Mouse (Mus musculus) cerebellum, postnatal 36 days (tissue): ENCODE measurements around the gene Klhl29.
"Not testable (repeated sequence)": the region's sequence is repeated elsewhere in the genome, so short reads cannot be mapped to it uniquely, and the experiment has no call there.

ENCODE experiments used
- DNase-seq, 2 experiments: peaks; one replicate each; pipeline ENCODE4 v3.0.0; 2021 to 2022; ENCODE audit warnings: mixed read lengths in 2 of 2

The Klhl29 gene

DNA sequence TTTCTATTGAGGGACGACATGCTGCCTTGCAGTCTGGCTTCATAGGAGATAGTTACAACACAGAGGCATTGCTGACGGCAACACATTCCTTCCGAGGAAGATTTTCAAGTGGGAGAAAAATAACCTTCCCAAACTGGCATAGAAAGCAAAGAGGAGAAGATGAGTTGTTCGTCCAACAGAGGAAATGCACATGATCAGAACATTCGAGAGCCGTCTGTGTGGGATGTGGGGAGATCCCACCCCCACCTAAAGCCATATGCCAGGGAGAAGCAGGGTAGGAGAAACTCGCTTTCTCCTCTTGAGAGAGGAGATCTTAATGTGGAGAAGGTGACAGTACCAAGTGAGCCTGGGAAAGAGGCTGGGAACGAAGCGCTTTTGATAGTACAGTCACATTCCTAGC is 22.1 kb downstream of the Klhl29 start:
- no peak for DNase-seq

DNA sequence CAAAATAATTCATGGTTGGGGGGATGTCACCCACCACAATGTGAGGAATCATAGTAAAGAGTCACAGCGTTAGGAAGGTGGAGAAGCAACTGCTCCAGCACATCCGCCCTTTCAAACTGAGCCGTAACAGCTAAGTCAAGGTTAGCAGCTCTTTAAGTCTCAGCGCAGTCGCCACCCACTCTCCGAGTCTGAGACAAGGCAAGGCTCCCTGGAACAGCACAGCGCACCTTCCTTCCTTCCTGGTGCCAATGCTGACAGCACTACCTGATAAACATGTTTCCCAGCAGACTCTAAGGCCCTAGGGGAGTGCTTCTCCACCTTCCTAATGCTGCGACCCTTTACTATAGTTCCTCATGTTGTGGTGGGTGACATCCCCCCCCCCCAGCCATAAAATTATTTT is 22.7 kb downstream of the Klhl29 start:
- no peak for DNase-seq

DNA sequence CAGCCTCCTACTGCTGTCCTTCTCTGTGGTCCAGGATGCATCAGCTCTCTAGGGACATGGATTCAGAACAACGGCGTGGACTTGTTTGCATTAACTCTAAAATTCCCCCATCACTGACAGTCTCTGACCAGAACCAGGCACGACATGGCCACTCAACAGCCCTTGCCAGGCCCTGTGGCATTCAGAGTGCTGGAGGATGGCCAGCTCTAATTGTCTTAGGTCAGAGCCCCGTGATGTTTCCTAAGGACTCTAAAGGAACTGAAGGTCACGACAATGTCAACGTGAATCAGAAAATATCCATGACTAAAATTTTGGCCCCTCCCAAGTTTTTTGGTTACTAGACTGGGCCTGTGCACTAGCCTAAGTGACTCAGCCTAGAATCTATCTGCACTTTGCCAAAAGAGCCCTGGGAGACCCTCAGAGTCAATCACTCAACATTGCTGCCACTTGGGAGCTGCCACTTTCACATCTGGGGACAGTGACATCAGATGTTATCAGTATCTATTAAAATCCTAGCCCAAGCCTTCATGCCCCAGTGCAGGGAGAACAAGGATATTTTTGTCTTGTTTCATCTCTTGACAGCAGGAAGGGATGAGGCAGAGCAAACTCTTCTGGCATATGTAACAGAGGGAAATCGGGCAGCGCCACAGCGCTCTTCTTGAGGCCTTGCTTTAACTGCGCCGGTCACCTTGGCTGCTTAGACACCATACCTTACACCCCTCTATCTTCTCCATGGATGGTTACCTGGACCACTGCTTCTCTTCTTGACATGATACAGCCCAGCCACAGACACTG is 24.8 kb downstream of the Klhl29 start:
- DNase-seq, result no peak

DNA sequence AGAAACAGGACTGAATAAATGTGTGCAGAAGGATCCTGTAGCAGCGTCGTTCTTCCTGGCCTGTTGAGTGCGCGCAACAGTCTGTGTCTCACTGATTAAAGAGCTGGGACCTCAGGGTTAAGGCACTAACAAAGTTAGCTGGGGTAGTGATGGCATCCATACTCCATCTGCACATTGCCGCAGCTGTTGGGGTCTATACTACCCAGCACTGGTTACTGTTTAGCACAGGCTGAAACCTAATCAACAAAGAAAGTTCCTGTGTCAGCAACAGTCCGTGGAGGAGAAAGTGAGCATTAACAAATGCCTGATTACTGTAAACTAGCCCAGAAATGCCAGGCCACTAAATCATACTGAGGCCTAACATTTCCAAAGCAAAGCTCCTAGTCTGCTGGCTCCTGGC is 30.4 kb downstream of the Klhl29 start:
- DNase-seq, result no peak

DNA sequence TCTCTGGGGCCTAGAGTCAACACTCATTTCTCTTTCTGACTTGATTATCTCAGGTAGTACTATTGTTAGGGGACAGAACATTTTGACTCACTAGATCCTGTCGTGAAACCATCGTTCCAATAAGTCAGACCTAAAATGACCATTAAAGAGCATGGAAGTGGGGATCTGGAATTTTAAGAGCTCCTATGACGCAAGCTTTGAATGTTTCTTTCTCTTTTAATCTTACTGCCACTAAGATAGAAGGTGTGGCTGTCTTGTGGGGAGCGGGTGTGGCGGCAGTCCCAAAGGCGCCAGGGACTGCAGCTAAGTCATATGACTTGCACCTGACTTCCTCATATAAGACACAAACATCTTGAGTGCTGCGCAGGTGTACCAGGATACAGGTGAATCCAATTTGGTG is 31.0 kb downstream of the Klhl29 start:
- DNase-seq, result not testable (repeated sequence)

DNA sequence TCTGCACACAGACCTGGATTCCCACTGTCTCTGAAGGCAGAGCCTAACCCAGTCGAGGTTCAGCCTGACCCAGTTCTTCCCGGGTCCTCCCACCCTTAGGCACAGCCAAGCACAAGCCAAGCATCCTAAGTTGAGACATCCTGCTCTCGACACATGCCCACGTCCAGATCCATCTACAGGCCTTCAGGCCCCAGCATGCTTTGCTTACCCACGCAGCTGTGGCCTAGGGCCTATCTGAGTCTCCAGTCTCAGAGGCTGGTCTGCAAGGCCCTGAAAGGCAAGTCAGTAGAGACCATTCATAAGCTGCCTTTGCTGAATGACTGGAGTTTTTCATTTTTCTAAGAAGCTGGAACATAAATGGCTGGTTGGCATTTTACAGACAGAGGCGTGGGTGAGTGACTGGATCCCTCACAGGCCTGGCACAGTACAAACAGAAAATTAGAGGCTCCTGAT is 35.3 kb downstream of the Klhl29 start:
- DNase-seq, result no peak

DNA sequence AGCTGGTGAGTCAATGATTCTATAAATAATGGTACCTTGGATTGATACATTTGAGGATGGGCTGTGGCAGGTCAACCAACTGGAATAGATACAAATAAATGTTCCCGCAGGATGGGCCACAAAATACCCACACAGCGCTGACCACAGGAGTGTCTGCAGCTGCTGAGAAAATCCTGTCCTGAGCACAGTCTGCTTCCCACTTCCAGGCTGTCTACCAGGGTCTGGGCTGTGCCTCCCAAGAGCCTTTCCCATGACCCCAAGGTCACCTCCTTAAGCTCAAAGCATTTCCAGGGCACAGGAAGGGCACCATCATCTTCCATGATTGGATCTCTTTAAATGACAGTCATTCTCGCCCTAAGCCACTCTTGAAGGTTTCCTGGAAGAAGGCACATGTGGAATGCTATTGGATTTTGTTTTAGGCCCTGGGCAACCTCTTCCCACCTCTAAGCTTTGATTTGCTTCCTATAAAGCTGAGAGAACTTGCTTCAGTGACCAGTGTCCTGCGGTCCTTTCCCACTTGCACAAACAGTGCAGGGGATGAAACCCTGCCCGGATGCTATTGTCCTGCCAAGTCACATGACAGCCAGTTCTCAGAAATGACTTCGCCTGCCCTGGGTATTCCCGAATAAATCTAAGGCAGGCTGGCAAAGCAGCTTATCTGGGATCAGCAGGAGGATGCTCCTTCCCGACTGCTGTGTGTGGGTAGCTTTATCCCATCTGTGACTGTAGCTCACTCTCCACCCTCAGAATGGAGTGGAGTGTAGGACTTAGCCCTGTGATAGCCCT is 38.4 kb downstream of the Klhl29 start:
- peak; percentile 37 to 41 for DNase-seq

DNA sequence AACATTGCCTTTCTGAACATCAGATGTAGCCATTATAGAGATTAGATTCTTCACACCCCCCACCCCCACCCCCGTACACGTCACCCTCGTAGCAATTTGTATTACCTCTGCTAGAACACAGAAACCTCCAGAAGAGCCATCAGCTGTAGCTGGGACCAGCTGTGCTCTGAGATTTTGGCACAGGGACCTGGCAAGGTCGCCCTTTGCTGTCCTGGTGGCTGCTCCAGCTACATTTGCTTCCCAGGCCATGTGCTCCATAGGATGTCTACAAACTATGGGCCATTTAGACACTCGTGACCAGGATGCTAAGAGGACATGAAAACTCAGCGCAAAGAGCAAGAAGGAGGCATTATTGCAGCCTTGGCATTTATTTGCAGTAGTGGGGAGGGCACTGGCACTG is 39.2 kb downstream of the Klhl29 start:
- DNase-seq, result no peak

DNA sequence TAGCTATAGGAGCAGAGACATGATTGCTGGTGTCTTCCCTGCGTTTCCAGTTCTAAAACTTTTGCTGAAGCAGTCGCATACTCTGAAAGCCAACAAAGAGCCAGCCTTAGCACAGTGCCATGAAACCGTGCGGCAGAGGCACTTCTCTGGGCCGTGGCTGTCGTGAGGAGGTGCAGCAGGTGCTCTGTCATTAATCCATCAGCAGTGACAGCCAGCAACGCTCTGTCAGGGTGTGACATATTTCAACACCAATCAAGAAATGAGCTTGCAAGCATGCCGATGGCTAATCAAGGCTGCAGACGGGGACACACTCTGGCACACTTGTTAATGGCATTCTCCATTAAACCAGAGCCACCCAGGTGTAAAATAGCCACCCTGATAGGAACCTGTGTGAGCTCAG is 40.5 kb downstream of the Klhl29 start:
- DNase-seq, result no peak

DNA sequence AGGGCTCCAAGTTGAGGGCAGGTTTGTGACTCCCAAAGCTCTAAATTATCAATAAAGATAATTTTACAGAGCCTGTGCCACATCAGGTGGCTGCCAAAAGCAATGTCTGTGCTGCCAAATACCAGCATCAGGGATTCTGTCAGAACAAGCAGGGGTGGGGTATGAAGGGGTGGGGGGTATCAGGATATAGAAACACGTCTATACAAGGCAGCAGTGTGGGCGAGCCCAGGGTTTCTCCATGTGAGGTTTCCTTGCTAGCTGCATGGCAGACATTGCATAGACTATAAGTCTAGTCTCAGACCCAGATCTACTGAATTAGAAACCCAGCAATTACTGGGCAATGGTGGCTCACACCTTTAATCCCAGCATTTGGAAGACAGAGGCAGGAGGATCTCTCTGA is 41.3 kb downstream of the Klhl29 start:
- no peak for DNase-seq

DNA sequence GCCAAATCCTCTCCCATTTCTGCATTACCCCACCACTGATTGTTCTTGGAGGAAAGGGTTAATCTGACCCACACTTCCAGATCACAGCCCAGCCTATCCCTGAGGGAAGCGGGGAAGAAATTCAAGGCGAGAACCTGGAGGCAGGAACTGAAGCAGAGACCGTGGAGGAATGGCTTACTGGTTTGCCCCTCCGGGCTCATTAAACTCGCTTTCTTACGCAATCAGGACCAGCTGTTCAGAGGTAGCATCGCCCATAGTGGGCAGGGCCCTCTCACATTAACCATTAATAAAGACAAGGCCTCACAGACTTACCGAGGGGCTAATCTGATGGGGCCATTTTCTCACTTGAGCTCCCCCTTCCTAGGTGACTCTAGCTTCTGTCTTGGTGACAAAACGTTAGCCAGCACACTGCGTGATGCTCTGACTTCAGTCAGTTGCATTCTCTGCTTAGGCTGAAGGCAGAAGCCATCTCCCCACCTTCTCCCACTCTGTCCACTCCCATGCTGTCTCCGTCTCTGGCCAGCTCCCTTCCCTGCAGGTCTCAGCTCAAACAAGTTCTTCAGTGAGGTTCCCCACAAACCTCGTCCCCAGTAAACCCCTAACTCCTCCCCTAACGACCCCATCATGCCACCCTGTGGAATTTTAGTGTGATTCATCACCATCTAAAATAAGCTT is 43.5 kb downstream of the Klhl29 start:
- DNase-seq, result no peak

DNA sequence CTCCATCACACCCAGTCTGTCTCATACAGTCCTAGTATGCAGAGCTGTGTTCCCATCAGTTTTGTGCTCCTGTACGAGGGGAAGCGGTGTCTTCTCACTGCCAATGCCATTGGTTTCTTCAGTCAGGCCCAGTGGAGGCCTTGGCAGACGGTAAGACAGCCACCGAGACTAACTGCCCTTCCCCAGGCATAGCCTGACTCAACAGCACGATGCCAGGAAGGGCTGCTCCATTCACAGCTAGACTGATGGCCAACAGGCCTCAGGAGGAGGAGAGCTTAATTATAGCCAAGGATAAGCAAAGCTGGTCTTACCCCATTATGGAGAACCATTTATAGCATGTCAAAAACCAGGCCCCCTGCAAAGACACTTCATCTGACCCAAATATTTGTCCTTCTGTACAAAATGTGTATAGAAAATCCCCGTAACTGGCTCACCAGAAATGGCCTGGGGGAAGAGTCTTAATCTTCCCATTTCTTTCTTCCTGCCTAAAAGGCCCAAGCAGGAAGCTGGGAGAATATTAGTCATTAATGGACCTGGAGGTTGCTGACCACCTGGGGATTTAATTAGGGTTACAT is 44.9 kb downstream of the Klhl29 start:
- no peak for DNase-seq

DNA sequence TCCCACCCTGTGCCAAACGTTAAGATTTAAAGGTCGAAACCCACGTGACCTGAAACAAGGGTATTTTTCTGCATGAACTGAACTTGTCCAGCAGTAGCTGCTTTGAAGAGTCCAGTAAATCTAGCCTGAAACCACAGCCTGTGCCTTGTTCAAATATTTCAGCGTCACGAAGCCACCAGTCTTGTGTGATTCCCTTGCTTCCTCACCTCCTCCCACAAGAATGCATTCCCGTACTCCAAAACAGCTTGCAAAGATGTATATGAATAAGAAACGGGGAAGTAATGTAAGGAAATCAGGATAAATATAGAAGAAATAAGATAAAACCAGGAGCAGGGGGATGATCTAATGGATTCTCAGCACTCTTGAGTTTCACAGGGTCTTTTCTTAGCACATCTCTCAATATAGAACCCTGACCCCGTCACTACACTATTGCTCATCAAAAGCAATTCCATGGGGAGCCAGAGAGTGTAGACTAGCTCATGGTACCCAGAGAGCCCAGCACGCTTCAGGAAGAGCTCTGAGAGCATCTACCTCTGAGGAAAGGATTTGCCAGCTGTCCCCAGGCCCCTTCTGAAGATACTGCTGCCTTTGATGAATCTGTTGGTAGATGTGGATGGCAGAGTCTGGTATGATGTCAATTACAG is 52.9 kb downstream of the Klhl29 start:
- DNase-seq, result no peak

DNA sequence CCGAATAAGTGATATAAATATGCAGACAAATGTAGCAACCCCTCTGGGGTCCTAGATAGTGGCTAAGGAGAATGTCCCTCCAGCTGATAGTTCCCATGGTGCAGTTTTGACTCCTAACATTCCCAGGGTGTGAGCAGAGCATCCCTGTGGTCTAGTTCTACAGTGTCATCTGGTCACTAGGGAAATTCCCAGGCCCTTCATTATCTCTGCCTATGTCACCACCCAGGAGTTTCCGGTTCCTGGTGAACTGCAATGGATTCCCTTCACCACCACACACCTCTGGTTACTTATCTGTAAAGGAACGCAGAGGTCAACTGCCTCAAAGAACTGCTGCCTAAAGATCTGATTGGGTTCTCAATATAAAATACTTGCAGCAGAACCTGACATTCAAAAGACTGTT is 54.5 kb downstream of the Klhl29 start:
- no peak for DNase-seq

DNA sequence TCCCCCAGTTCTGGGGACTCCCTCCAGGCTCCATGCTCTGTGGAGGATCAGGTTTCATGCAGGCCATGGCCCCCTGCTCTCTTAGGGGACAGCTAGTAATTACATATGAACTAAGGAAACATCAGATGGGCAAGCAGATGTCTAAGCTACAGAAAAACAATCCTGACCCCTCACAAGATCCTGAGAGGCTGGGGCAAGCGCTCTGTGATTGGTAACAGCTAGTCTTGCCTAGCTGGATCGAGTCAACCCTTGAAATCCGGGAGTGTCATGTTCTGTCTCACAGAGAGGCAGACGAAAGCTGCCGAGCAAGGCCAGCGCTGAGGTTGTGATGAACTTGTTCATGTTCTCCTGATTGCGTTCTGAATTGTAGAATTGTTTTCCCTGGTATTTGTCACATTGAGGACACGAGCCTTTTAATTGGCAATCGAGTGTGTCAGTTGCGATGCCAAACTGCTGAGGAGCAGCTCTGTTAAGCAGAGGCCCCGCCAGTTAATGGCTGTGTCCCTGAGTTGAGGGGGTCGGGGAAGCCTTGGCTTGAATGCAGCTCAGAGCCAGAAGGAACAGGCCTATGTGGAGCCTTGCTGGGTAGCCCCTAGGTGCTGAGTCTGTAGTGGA is 56.0 kb downstream of the Klhl29 start:
- no peak for DNase-seq

DNA sequence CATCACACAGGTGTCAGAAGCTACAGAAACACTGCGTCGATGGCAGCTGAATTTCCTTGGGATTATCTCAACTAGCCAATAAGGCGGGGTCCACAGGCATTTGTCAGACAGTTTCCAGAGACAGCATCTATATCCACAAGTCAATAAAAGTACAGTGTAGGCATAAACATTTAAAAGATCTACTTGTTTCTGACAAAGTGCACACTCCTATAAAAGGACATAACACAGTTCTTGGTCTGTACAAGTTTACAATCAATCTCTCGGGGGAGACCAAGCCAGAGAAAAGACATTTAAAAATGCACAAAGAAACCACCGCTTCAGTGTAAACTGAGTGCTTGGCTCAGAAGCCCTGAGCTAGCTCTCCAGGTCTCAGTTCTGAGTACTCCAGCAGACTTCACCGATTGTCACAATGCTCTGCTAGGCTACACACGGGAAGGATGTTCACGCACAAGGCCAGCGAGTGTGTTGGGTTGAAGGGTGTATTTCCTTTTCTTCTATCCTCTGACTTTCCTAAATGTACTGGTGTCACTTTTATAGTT is 59.4 kb downstream of the Klhl29 start:
- DNase-seq, result no peak

DNA sequence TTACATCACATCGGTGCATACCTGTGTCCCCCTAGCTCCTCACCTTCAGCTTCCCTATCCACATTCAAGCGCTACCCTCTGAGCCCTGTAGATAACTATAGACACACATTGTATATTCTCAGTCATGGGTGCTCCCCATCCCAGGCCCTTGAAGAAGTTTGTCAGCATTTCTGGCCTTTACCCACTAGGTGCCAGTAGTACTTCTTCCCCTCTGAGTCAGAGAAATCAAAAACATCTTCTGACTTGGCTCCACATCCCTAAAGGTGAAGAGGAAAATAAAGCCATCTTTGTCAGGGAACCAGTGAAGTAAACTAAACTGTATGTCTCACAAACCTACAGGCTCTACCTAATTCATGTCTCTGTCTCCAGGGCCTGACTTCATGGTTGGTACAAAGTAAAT is 67.6 kb downstream of the Klhl29 start:
- no peak for DNase-seq

DNA sequence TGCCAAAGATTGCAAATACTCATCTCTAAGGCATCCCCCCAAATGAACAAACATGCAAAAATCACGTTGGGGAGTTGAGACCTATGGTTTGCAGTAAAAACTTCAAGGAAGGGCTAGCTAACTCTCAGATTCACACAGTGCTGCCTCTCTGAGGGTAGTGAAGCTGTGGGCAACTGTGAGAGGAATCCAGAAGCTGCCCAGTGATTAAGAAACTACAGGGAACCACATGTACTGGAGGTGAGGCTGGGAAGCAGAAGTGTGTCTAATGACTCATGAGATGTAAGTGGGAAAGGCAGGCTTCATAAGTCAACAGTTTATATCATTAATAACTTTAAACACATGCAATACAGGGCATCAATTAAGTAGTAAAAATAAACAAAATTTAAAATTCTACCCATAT is 70.0 kb downstream of the Klhl29 start:
- DNase-seq, result no peak

DNA sequence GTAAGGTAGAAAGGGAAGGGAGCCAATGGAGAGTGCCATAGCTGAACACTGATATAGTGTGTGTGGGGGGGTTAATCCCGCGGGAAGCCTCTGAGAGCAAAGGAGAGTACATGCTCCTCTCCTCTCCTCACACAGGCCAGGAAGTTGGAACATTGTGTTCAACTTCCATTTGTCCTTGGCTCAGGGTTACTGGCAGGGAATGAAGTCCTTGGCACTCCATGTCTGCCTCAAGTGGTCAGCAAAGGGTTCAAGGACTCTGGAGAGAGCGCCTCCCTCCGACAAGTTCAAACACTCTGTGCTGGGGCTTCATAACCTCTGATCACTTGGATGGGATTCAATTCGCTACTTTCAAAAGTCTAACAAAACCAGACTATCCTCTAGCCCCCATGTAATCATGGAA is 71.6 kb downstream of the Klhl29 start:
- no peak for DNase-seq

DNA sequence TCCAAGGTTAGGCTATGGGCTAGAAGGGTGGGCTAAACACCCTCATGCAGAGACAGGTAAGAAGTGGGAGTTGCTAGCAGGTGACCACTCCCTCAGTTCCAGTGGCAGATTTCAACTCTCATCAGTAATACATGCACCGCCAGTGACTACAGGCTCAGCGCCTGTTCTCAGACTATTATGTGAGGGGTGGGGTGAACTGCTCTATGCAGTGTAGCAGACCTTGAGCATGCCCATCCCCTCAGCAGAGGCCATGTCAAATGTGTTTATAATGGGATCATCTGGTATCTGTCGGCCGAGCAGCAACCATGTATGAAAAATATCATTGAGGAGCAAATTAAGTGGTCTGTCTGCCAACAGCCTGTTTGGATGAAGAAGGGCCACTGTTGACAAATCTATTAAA is 72.4 kb downstream of the Klhl29 start:
- DNase-seq, result no peak

DNA sequence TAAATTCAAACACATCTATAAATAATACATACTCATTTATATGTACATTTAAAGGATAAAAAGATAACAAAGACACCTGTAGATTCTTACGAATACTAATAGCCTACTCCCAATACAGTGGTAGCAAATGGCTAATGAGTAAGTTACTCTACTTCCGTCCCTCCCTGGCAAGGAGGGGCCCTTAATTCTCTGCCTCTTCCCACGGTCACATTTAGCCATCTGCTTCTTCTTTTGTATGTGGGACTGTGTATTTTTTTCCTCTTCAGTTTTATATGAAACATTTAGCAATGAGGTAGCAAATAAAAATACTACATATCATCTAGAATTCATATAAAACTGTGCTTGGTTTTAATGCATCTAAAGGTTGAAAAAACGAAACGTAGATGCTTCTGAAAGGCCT is 73.6 kb downstream of the Klhl29 start:
- DNase-seq, result no peak

DNA sequence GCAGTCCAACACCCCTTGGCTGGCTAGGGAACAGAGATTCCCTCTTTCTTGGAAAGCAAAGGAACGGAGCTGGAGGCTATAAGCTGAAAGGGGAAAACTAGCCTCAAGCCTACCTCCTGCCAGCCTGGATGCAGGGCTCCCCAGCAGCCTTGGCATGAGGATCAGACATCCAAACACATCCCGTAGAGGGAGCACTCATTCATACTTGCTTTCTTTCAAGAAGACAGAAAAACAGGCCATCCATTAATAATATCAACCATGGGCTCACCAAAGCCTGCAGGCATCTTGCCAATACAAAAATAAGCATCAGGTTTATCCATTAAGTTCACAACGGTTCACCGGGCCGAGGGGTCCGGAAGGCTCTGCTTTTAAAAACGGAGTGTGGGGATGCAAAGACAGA is 79.1 kb downstream of the Klhl29 start:
- DNase-seq, result no peak
